Mouse (Mus musculus): ENCODE results near the gene Tnfaip8l1. TPM values are rescaled to one million over a fixed set of nuclear protein-coding genes. Genes with fewer than 3 reads are reported as not detected.

The Tnfaip8l1 gene
- polyA plus RNA-seq, 1 experiment from 2014 or later: 11.7 TPM

GRCm38 (mm10) chr17:56141702-56142605, 20.3 kb upstream of the Tnfaip8l1 start:
- peaks cover 100% of the 10 kb centered on the region for H3K27me3 ChIP-seq (replicated peaks; ENCODE audit: low read depth, poor library complexity, severe bottlenecking)
- peak; percentile 75 for DNase-seq (ENCODE audit: low spot score)
- peaks cover 52% of the 10 kb centered on the region for H3K4me1 ChIP-seq
- no peaks in the 10 kb centered on the region for H3K36me3 ChIP-seq (replicated peaks)
- H3K9me3 ChIP-seq: no peaks in the 10 kb centered on the region
- peak overlapping the region; percentile 65; the same call in 1 of the 2 replicates for H3K27ac ChIP-seq (replicated peaks)
- 1% methylated on average over 47 of the region's 47 CpGs for WGBS
- peak overlapping the region; percentile 60 for H3K4me3 ChIP-seq

DNA sequence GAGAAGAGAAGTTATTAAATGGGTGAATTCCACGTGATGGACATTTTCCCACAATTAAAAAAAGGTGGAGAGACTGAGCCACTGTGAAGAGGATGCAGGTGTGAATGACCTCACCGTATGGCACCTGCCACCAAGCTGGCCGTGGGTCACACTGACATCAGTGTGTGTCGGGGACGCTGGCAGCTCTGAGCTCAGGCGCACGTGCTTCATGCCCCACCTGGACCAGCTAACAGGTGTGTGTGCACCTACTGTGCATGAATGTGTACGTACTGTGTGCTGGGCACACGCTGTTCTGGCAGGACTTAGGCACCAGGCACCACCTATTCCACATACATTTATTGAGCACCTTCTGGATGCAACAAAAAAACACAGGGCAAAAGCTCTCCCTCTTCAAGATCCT, 17.7 kb upstream of the Tnfaip8l1 start:
- no peak for DNase-seq (ENCODE audit: low spot score)
- 77% methylated on average over 9 of the region's 9 CpGs for WGBS
- H3K36me3 ChIP-seq (replicated peaks): no peaks in the 10 kb centered on the region

GRCm38 (mm10) chr17:56146131-56146530, 16.1 kb upstream of the Tnfaip8l1 start:
- peaks cover 100% of the 10 kb centered on the region for H3K27me3 ChIP-seq (replicated peaks; ENCODE audit: low read depth, poor library complexity, severe bottlenecking)
- DNase-seq (ENCODE audit: low spot score): no peak
- peaks cover 37% of the 10 kb centered on the region for H3K4me1 ChIP-seq
- H3K4me3 ChIP-seq: no peak overlapping the region
- WGBS: 16% methylated on average over 9 of the region's 9 CpGs
- H3K9me3 ChIP-seq: no peaks in the 10 kb centered on the region
- no peaks in the 10 kb centered on the region for H3K36me3 ChIP-seq (replicated peaks)
- H3K27ac ChIP-seq (replicated peaks): no peak overlapping the region

More for the DNA sequence above, 17.7 kb upstream of the Tnfaip8l1 start:
- Histone ChIP-seq H3K9me3 (no peaks in the 10 kb centered on the region), H3K4me1 (peaks cover 48% of the 10 kb centered on the region), H3K4me3 (no peak overlapping the region), H3K27me3 (replicated peaks; ENCODE audit: low read depth, poor library complexity, severe bottlenecking) (peaks cover 100% of the 10 kb centered on the region), H3K27ac (replicated peaks) (no peak overlapping the region)

GRCm38 (mm10) chr17:56147420-56147819, 14.9 kb upstream of the Tnfaip8l1 start:
- H3K27me3 ChIP-seq (replicated peaks; ENCODE audit: low read depth, poor library complexity, severe bottlenecking): peaks cover 93% of the 10 kb centered on the region

GRCm38 (mm10) chr17:56148280-56148679, 14.0 kb upstream of the Tnfaip8l1 start:
- H3K9me3 ChIP-seq: no peaks in the 10 kb centered on the region
- H3K27me3 ChIP-seq (replicated peaks; ENCODE audit: low read depth, poor library complexity, severe bottlenecking): peaks cover 92% of the 10 kb centered on the region
- H3K36me3 ChIP-seq (replicated peaks): no peaks in the 10 kb centered on the region
- DNase-seq (ENCODE audit: low spot score): no peak
- peak overlapping the region; percentile 45 for H3K4me3 ChIP-seq
- 18% methylated on average over 9 of the region's 9 CpGs for WGBS
- peaks cover 20% of the 10 kb centered on the region for H3K4me1 ChIP-seq
- H3K27ac ChIP-seq (replicated peaks): no peak overlapping the region

More at GRCm38 (mm10) chr17:56147420-56147819, 14.9 kb upstream of the Tnfaip8l1 start:
- no peaks in the 10 kb centered on the region for H3K9me3 ChIP-seq
- no peak for DNase-seq (ENCODE audit: low spot score)
- H3K4me1 ChIP-seq: peaks cover 24% of the 10 kb centered on the region
- no peak overlapping the region for H3K27ac ChIP-seq (replicated peaks)
- 60% methylated on average over 12 of the region's 12 CpGs for WGBS
- H3K36me3 ChIP-seq (replicated peaks): no peaks in the 10 kb centered on the region
- H3K4me3 ChIP-seq: no peak overlapping the region

DNA sequence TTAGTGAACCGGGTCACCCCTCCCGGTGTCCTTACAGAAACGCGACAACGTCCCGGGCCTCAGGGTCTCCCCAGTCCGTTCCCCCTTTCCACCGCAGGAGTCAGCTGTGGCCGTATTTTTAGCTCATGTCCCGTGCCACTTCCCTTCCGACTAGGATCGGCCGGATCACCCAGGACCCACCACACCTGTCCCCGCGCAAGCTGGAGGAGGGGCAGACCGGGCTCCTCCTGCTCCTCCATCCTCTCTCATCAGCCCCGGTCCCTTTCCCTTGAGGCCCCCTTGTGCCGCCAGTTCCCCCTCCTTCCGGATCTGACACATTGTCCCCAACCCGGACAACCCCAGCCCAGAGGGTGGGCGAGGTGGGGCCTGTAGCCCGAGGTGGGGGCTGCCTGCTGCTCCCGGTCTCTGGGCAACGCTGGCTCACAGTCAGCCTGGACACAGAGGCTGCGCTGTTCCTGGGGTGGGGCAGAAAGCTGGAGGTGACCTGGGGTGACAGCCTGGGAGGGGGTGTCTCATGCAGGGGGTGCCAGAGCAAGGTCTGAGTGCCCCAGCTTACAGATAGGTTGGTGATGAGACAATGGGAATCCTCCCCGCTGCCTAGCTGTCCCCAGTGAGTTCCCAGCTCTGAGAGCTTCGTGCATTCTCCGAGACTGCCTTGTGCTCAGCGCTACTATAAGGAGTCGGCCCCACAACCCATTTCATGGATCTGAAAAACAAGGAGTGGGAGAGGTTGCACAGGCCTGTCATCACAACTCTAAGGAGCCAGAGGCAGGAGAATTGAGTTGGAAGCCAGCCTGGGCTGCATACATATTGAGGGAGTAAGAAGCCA, 13.3 kb upstream of the Tnfaip8l1 start:
- no peaks in the 10 kb centered on the region for H3K36me3 ChIP-seq (replicated peaks)
- DNase-seq (ENCODE audit: low spot score): no peak
- H3K4me1 ChIP-seq: peaks cover 27% of the 10 kb centered on the region
- 1% methylated on average over 30 of the region's 30 CpGs for WGBS
- peaks cover 92% of the 10 kb centered on the region for H3K27me3 ChIP-seq (replicated peaks; ENCODE audit: low read depth, poor library complexity, severe bottlenecking)
- no peak overlapping the region for H3K27ac ChIP-seq (replicated peaks)
- H3K4me3 ChIP-seq: peak overlapping the region; percentile 45
- no peaks in the 10 kb centered on the region for H3K9me3 ChIP-seq

GRCm38 (mm10) chr17:56149897-56150296, 12.4 kb upstream of the Tnfaip8l1 start:
- Histone ChIP-seq H3K27ac (replicated peaks) (no peak overlapping the region), H3K36me3 (replicated peaks) (no peaks in the 10 kb centered on the region), H3K4me1 (peaks cover 35% of the 10 kb centered on the region), H3K4me3 (no peak overlapping the region), H3K9me3 (no peaks in the 10 kb centered on the region), H3K27me3 (replicated peaks; ENCODE audit: low read depth, poor library complexity, severe bottlenecking) (peaks cover 91% of the 10 kb centered on the region)
- 47% methylated on average over 2 of the region's 2 CpGs for WGBS
- no peak for DNase-seq (ENCODE audit: low spot score)

GRCm38 (mm10) chr17:56153643-56154042, 8.6 kb upstream of the Tnfaip8l1 start:
- DNase-seq (ENCODE audit: low spot score): peak; percentile 61
- Histone ChIP-seq H3K4me3 (no peak overlapping the region), H3K9me3 (no peaks in the 10 kb centered on the region), H3K27ac (replicated peaks) (no peak overlapping the region), H3K4me1 (peaks cover 27% of the 10 kb centered on the region), H3K36me3 (replicated peaks) (no peaks in the 10 kb centered on the region), H3K27me3 (replicated peaks; ENCODE audit: low read depth, poor library complexity, severe bottlenecking) (peaks cover 90% of the 10 kb centered on the region)
- 51% methylated on average over 9 of the region's 9 CpGs for WGBS

- WGBS: 3% methylated on average over 9 of the region's 9 CpGs
- H3K27me3 ChIP-seq (replicated peaks; ENCODE audit: low read depth, poor library complexity, severe bottlenecking): peaks cover 60% of the 10 kb centered on the region
- DNase-seq (ENCODE audit: low spot score): peak; percentile 83
Observed at GRCm38 (mm10) chr17:56159729-56160128, 2.5 kb upstream of the Tnfaip8l1 start.

DNA sequence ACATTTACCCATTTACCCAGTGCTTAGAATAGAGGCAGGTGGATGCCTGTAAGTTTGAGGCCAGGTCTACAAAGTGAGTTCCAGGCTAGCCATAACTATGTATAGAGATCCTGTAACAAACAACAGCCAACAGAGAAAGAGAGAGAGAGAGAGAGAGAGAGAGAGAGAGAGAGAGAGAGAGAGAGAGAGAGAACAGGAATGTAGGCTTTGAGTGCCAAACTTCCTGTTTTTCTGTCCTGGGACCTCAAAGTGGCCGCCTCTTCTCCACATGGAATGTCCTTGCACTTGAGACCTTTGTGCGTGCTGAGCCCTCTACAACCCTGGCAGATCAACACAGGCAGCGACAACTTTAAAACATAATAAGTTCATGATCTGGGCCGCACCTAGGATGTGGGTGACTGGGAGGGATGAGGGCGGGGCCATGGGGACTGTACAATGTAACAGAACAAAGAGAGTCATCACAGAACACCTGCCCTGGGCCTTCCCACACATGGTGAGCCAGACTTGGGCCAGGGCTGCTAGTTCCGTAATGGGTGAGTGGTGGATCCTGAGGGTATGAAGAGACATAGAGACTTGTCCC, 1.3 kb downstream of the Tnfaip8l1 start:
- Histone ChIP-seq H3K36me3 (replicated peaks) (no peaks in the 10 kb centered on the region), H3K4me1 (peaks cover 32% of the 10 kb centered on the region), H3K27ac (replicated peaks) (no peak overlapping the region), H3K27me3 (replicated peaks; ENCODE audit: low read depth, poor library complexity, severe bottlenecking) (peaks cover 22% of the 10 kb centered on the region), H3K4me3 (0 out of 2 replicates have a peak overlapping the region, but pooled peaks have one; percentile 62), H3K9me3 (no peaks in the 10 kb centered on the region)
- no peak for DNase-seq (ENCODE audit: low spot score)
- WGBS: 82% methylated on average over 6 of the region's 6 CpGs

More at GRCm38 (mm10) chr17:56159729-56160128, 2.5 kb upstream of the Tnfaip8l1 start:
- H3K36me3 ChIP-seq (replicated peaks): no peaks in the 10 kb centered on the region
- H3K4me1 ChIP-seq: peaks cover 29% of the 10 kb centered on the region
- no peak overlapping the region; the same call in 1 of the 2 replicates for H3K4me3 ChIP-seq
- no peak overlapping the region for H3K27ac ChIP-seq (replicated peaks)
- no peaks in the 10 kb centered on the region for H3K9me3 ChIP-seq

DNA sequence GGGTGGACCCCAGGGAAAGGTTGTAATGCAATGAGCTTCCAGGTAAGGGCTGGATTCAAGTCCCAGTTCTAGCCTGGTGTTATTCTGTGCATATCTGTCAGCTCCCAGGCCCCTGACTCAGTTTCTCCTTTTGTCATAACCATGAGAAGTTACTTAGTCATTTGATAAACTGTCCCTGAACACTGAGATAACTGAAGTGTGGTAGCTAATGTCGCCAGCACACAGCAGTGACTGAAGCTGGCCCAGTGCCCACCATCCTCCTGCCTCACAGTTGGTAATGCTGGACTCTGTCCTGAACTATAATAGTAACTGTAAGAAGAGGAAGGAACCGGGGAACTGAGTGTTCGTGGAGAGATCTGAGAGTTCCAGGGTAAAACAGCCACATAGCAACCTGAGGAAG, 2.2 kb downstream of the Tnfaip8l1 start:
- H3K27me3 ChIP-seq (replicated peaks; ENCODE audit: low read depth, poor library complexity, severe bottlenecking): peaks cover 16% of the 10 kb centered on the region
- no peaks in the 10 kb centered on the region for H3K36me3 ChIP-seq (replicated peaks)
- H3K4me1 ChIP-seq: peaks cover 28% of the 10 kb centered on the region
- no peak overlapping the region for H3K4me3 ChIP-seq
- H3K27ac ChIP-seq (replicated peaks): no peak overlapping the region
- 88% methylated on average over 3 of the region's 3 CpGs for WGBS
- DNase-seq (ENCODE audit: low spot score): no peak
- no peaks in the 10 kb centered on the region for H3K9me3 ChIP-seq

- H3K36me3 ChIP-seq (replicated peaks): no peaks in the 10 kb centered on the region
- no peak for DNase-seq (ENCODE audit: low spot score)
- H3K4me1 ChIP-seq: peaks cover 39% of the 10 kb centered on the region
- H3K9me3 ChIP-seq: no peaks in the 10 kb centered on the region
- peaks cover 11% of the 10 kb centered on the region for H3K27me3 ChIP-seq (replicated peaks; ENCODE audit: low read depth, poor library complexity, severe bottlenecking)
- no peak overlapping the region for H3K27ac ChIP-seq (replicated peaks)
- WGBS: 73% methylated on average over 11 of the region's 11 CpGs
- no peak overlapping the region for H3K4me3 ChIP-seq
Observed at GRCm38 (mm10) chr17:56165671-56166070, 3.4 kb downstream of the Tnfaip8l1 start.
